Comparison of ENCODE assay signal across 21 mouse cellular contexts in genomic region chr7:35163600-35163999, GRCm38 (mm10). TPM values are rescaled to one million over a fixed set of nuclear protein-coding genes. Genes with fewer than 3 reads are reported as not detected.
DNase-seq lines count a peak whose midpoint lies in the region; ATAC-seq and TF ChIP-seq lines count a peak whose summit lies in the region.
"Had no signal": no experiment of that assay in that cellular context is flagged by ENCODE, and none has a peak within 500 bp of the region (broad histone marks: within the 10 kb centered on the region; RNA-seq: fewer than 3 reads in every experiment).

No protein-coding gene starts in this region.

- no peak overlapping the region for H3K9ac ChIP-seq in stomach, embryonic 15.5 days
- H3K9ac ChIP-seq in stomach, postnatal 0 days (ENCODE audit: low read length), result no peak overlapping the region
- H3K9ac ChIP-seq: forebrain, postnatal 0 days; liver, embryonic 14.5 days; neural tube, embryonic 12.5 days had no signal

- no peak overlapping the region for H3K4me3 ChIP-seq in gastrocnemius, adult 2 months
- H3K4me3 ChIP-seq in stomach, embryonic 15.5 days (replicated peaks), result no peak overlapping the region
- H3K4me3 ChIP-seq in stomach, postnatal 0 days (ENCODE audit: low read depth, low read length), result no peak overlapping the region
- no peak overlapping the region for H3K4me3 ChIP-seq in kidney, adult 2 months (ENCODE audit: insufficient read depth, low read depth, low read length)
- H3K4me3 ChIP-seq: forebrain, embryonic 10.5 days; midbrain, embryonic 10.5 days; neural tube, embryonic 12.5 days had no signal

- H3K9me3 ChIP-seq in stomach, embryonic 15.5 days, result no peaks in the 10 kb centered on the region
- H3K9me3 ChIP-seq in stomach, postnatal 0 days (ENCODE audit: control insufficient read depth, low read length), result no peaks in the 10 kb centered on the region
- H3K9me3 ChIP-seq: neural tube, embryonic 12.5 days had no signal

- ATAC-seq in stomach, embryonic 15.5 days (ENCODE audit: insufficient read depth, low FRiP score, low read depth), result peak; percentile 27; the same call in 1 of the 2 replicates
- ATAC-seq in stomach, postnatal 0 days (ENCODE audit: low FRiP score, low TSS enrichment), result no peak
- ATAC-seq: forebrain, postnatal 0 days had no signal

- H3K27ac ChIP-seq in gastrocnemius, adult 2 months, result no peak overlapping the region
- no peak overlapping the region for H3K27ac ChIP-seq in stomach, embryonic 15.5 days
- no peak overlapping the region for H3K27ac ChIP-seq in stomach, postnatal 0 days (replicated peaks)
- no peak overlapping the region for H3K27ac ChIP-seq in kidney, adult 2 months (ENCODE audit: insufficient read depth, low read depth, low read length)
- H3K27ac ChIP-seq: forebrain, embryonic 10.5 days; liver, embryonic 14.5 days; midbrain, embryonic 10.5 days; neural tube, embryonic 12.5 days had no signal

- intact Hi-C loops in gastrocnemius, adult 2 months (cut with DNase I), result no loop called here

- TF ChIP-seq POLR2A in kidney, adult 2 months (IDR thresholded peaks at IDR 0.05; ENCODE audit: low read depth, low read length), result no peak

- H3K4me1 ChIP-seq in stomach, embryonic 15.5 days, result no peaks in the 10 kb centered on the region
- H3K4me1 ChIP-seq in stomach, postnatal 0 days (replicated peaks; ENCODE audit: control insufficient read depth, insufficient read depth), result no peaks in the 10 kb centered on the region
- no peaks in the 10 kb centered on the region for H3K4me1 ChIP-seq in kidney, adult 2 months (ENCODE audit: control insufficient read depth, insufficient read depth, low read length)
- H3K4me1 ChIP-seq: forebrain, embryonic 10.5 days; neural tube, embryonic 12.5 days had no signal

- no peaks in the 10 kb centered on the region for H3K36me3 ChIP-seq in stomach, embryonic 15.5 days
- H3K36me3 ChIP-seq in stomach, postnatal 0 days (ENCODE audit: control insufficient read depth, insufficient read depth, low read length), result no peaks in the 10 kb centered on the region
- H3K36me3 ChIP-seq in kidney, adult 2 months (ENCODE audit: control insufficient read depth, insufficient read depth, low read length), result no peaks in the 10 kb centered on the region
- H3K36me3 ChIP-seq: forebrain, embryonic 10.5 days; midbrain, embryonic 10.5 days; neural tube, embryonic 12.5 days had no signal

- no peak overlapping the region for H3K4me2 ChIP-seq in stomach, embryonic 15.5 days
- H3K4me2 ChIP-seq in stomach, postnatal 0 days (replicated peaks; ENCODE audit: low read depth), result no peak overlapping the region
- H3K4me2 ChIP-seq: neural tube, embryonic 12.5 days had no signal

- peak; percentile 48 for DNase-seq in gastrocnemius, adult 2 months
- no peak for DNase-seq in gastrocnemius, adult 18-20 months (ENCODE audit: low spot score)
- peak; percentile 61 for DNase-seq in layer of hippocampus, adult 11-12 months (ENCODE audit: low spot score)
- no peak for DNase-seq in layer of hippocampus, postnatal 36 days
- DNase-seq in stomach, postnatal 0 days (ENCODE audit: low spot score), result no peak
- no peak for DNase-seq in kidney, adult 2 months
- no peak for DNase-seq in kidney, adult 8-10 months
- DNase-seq: adrenal gland, postnatal 36 days; B cell, adult 2 months; cerebellum, adult 11-12 months; forebrain, postnatal 0 days; kidney, adult 11 months; kidney, postnatal 14 days; right cerebral cortex, postnatal 4 days; thymus, postnatal 14 days had no signal

- TF ChIP-seq CTCF in gastrocnemius, adult 2 months (IDR thresholded peaks at IDR 0.05), result no peak
- TF ChIP-seq CTCF in stomach, postnatal 0 days (IDR thresholded peaks at IDR 0.05; ENCODE audit: low read depth), result no peak
- TF ChIP-seq CTCF in kidney, adult 2 months (conservative IDR thresholded peaks at IDR 0.05; ENCODE audit: insufficient read depth, insufficient read length, low read depth, low read length), result no peak

- 67% methylated on average over 7 of the region's 7 CpGs for WGBS in stomach, embryonic 15.5 days
- WGBS in stomach, postnatal 0 days, result 65% methylated on average over 7 of the region's 7 CpGs
- WGBS in kidney, adult 2 months, result 70% methylated on average over 7 of the region's 7 CpGs

- no peaks in the 10 kb centered on the region; the same call in none of the 2 replicates for H3K27me3 ChIP-seq in stomach, embryonic 15.5 days (replicated peaks)
- H3K27me3 ChIP-seq in stomach, postnatal 0 days (ENCODE audit: control insufficient read depth, insufficient read depth, low read length), result no peaks in the 10 kb centered on the region
- no peaks in the 10 kb centered on the region for H3K27me3 ChIP-seq in kidney, adult 2 months (replicated peaks; ENCODE audit: control insufficient read depth, insufficient read depth, low read length)
- H3K27me3 ChIP-seq: neural tube, embryonic 12.5 days had no signal

- TF ChIP-seq EP300 in stomach, postnatal 0 days (optimal IDR thresholded peaks at IDR 0.05), result no peak

RNA-seq across cellular contexts. Expression of gene Slc7a10, which starts 22.6 kb away (rescaled TPM):
- under 1 TPM; 0.31 to 0.47 TPM for total RNA-seq in gastrocnemius, adult 2 months (2021)
- total RNA-seq in gastrocnemius, adult 18-20 months (2021), result 1 to 10 TPM in 1 of 2 experiments, under 1 TPM in 1; 0.75 to 1.9 TPM
- total RNA-seq in layer of hippocampus, postnatal 36 days (2021), result 10 to 100 TPM; 50.4 to 53.2 TPM
- polyA plus RNA-seq in stomach, embryonic 15.5 days (2015; fragmentation: Nextera tagmentation; extraction: Ambion mirVana), result 2.4 and 3.3 TPM in 2 replicates
- 0.82 and 0.98 TPM in 2 replicates for polyA plus RNA-seq in stomach, postnatal 0 days (2015; fragmentation: Nextera tagmentation; extraction: Ambion mirVana)
- 2.5 and 7.0 TPM in 2 replicates for polyA plus RNA-seq in kidney, adult 2 months (2012; rRNA removed)
- total RNA-seq: monocyte, adult 5-6 weeks had no signal

RNA-seq across cellular contexts. Expression of gene Cebpa, which starts 44.5 kb away (rescaled TPM):
- 1 to 10 TPM; 3.0 to 4.2 TPM for total RNA-seq in gastrocnemius, adult 2 months (2021)
- 1 to 10 TPM; 3.6 to 6.7 TPM for total RNA-seq in gastrocnemius, adult 18-20 months (2021)
- total RNA-seq in layer of hippocampus, postnatal 36 days (2021), result 10 to 100 TPM; 15.4 to 17.3 TPM
- polyA plus RNA-seq in stomach, embryonic 15.5 days (2015; fragmentation: Nextera tagmentation; extraction: Ambion mirVana), result 6.6 and 7.0 TPM in 2 replicates
- 8.8 and 11.3 TPM in 2 replicates for polyA plus RNA-seq in stomach, postnatal 0 days (2015; fragmentation: Nextera tagmentation; extraction: Ambion mirVana)
- polyA plus RNA-seq in kidney, adult 2 months (2012; rRNA removed), result 41.6 and 55.2 TPM in 2 replicates

RNA-seq across cellular contexts. Expression of gene Lrp3, which starts 51.7 kb away (rescaled TPM):
- total RNA-seq in gastrocnemius, adult 2 months (2021), result 1 to 10 TPM; 7.5 to 8.6 TPM
- 1 to 10 TPM; 5.8 to 6.1 TPM for total RNA-seq in gastrocnemius, adult 18-20 months (2021)
- total RNA-seq in layer of hippocampus, postnatal 36 days (2021), result 10 to 100 TPM; 72.8 to 73.5 TPM
- 6.3 and 7.1 TPM in 2 replicates for polyA plus RNA-seq in stomach, embryonic 15.5 days (2015; fragmentation: Nextera tagmentation; extraction: Ambion mirVana)
- polyA plus RNA-seq in stomach, postnatal 0 days (2015; fragmentation: Nextera tagmentation; extraction: Ambion mirVana), result 1.6 and 2.6 TPM in 2 replicates
- polyA plus RNA-seq in kidney, adult 2 months (2012; rRNA removed), result 19.7 and 22.6 TPM in 2 replicates
- total RNA-seq: monocyte, adult 5-6 weeks had no signal

Comparison
In these comparisons a context has a peak if more than half of its experiments do, and no peak if none do; other contexts are left out.
1. DNase-seq: peak in gastrocnemius, adult 2 months (single experiment) and layer of hippocampus, adult 11-12 months (single experiment); none in gastrocnemius, adult 18-20 months (single experiment), layer of hippocampus, postnatal 36 days (0 of 2), stomach, postnatal 0 days (single experiment), kidney, adult 2 months (single experiment) and kidney, adult 8-10 months (0 of 2).
2. RNA of gene Slc7a10, which starts 22.6 kb away (total RNA-seq): 50.4 to 53.2 TPM in layer of hippocampus, postnatal 36 days; 0.75 to 1.9 TPM in gastrocnemius, adult 18-20 months and 0.31 to 0.47 TPM in gastrocnemius, adult 2 months; every median in the first group is over 10 times any median in the second.
3. RNA of gene Lrp3, which starts 51.7 kb away (total RNA-seq): 72.8 to 73.5 TPM in layer of hippocampus, postnatal 36 days; 7.5 to 8.6 TPM in gastrocnemius, adult 2 months and 5.8 to 6.1 TPM in gastrocnemius, adult 18-20 months; every median in the first group is over 4 times any median in the second.